Mouse (Mus musculus) Patski (cell line): ENCODE data around the gene Wnt3a. TPM values are rescaled to one million over a fixed set of nuclear protein-coding genes. Genes with fewer than 3 reads are reported as not detected.

Experiments used
- ATAC-seq: fragments of 100-300 bp; one replicate; pipeline ENCODE4 v1.8.0; 2021
- CTCF ChIA-PET: fragments of 350-600 bp; sonication (Branson Sonifier 250); formaldehyde crosslinking; loops from one replicate; lab custom pipeline; 2022; ENCODE audit warnings: inconsistent platforms; lab: Charles Lee
- POLR2A ChIA-PET: fragments of 350-600 bp; sonication (Branson Sonifier 250); formaldehyde crosslinking; loops from one replicate; lab custom pipeline; 2022; ENCODE audit warnings: antibody characterized with exemption, inconsistent platforms; lab: Charles Lee
- DNase-seq: peaks from one replicate; pipeline ENCODE4 v3.0.0-alpha.2; 2011; ENCODE audit warnings: low read depth, low spot score
- H3K27me3 ChIP-seq: fragments of 371-371 bp; one replicate; pipeline ENCODE4 v1.5.1; 2021
- CTCF ChIP-seq: fragments of 100-300 bp; IDR thresholded peaks from one replicate; pipeline ENCODE4 v1.5.1; 2021
- in situ Hi-C: fragments of 300-500 bp; cut with MboI; formaldehyde crosslinking; loops from 3 replicates; pipeline ENCODE4 v1.11.1; 2018; ENCODE audit warnings: low pct_unique_long_range_greater_than_20kb, mixed read lengths
- polyA plus RNA-seq: library from polyadenylated mRNA; unstranded; gene quantifications from one replicate; pipeline ENCODE4 v1.2.3, GENCODE M21; 2021

Wnt3a gene
- polyA plus RNA-seq, 1 experiment from 2014 or later: not detected

GRCm38 (mm10) chr11:59239796-59240195 is 50.8 kb downstream of the Wnt3a start:
- ATAC-seq (no peak), DNase-seq (no peak)
- in situ Hi-C loops: no loop called here
- H3K27me3 ChIP-seq: no peaks in the 10 kb centered on the region
- no peak for TF ChIP-seq CTCF
- ChIA-PET POLR2A (no interaction called here), CTCF (interaction anchor here (2.3 kb wide), 1 partner anchor 8 kb away, joined by 5 read pairs; no protein-coding TSS in a partner anchor)

GRCm38 (mm10) chr11:59239428-59239785 is 51.1 kb downstream of the Wnt3a start:
- no peaks in the 10 kb centered on the region for H3K27me3 ChIP-seq
- TF ChIP-seq CTCF: no peak
- no peak for ATAC-seq
- DNase-seq: no peak
- in situ Hi-C loops: no loop called here
- CTCF ChIA-PET: interaction anchor here (1.1 kb wide), 2 partner anchors 59 to 60 kb away, joined by 4 to 5 read pairs; no protein-coding TSS in a partner anchor
- POLR2A ChIA-PET: no interaction called here

GRCm38 (mm10) chr11:59238525-59239427 is 51.8 kb downstream of the Wnt3a start:
- DNase-seq (no peak), ATAC-seq (no peak)
- ChIA-PET POLR2A (no interaction called here), CTCF (interaction anchor here (1.1 kb wide), 2 partner anchors 59 to 61 kb away, joined by 4 to 5 read pairs; no protein-coding TSS in a partner anchor)
- H3K27me3 ChIP-seq: no peaks in the 10 kb centered on the region
- in situ Hi-C loops: no loop called here
- no peak for TF ChIP-seq CTCF

- DNase-seq (no peak), ATAC-seq (no peak)
- in situ Hi-C loops: loop anchor here (5.0 kb wide), 1 partner anchor 65 kb away; no protein-coding TSS in a partner anchor
- TF ChIP-seq CTCF: peak; percentile 45
- ChIA-PET POLR2A (no interaction called here), CTCF (interaction anchor here (1.6 to 2.3 kb wide), 2 partner anchors 8 to 65 kb away, joined by 5 to 10 read pairs; no protein-coding TSS in a partner anchor)
- H3K27me3 ChIP-seq: no peaks in the 10 kb centered on the region
These were observed 57.8 kb downstream of the Wnt3a start for GRCm38 (mm10) chr11:59232797-59233196.

GRCm38 (mm10) chr11:59230144-59230760 is 60.3 kb downstream of the Wnt3a start:
- in situ Hi-C loops: loop anchor here (5.0 kb wide), 1 partner anchor 67 kb away; no protein-coding TSS in a partner anchor
- ChIA-PET CTCF (interaction anchor here (1.7 kb wide), 1 partner anchor 67 kb away, joined by 9 read pairs; no protein-coding TSS in a partner anchor), POLR2A (no interaction called here)
- ATAC-seq (no peak), DNase-seq (no peak)
- peak; percentile 87 for TF ChIP-seq CTCF
- H3K27me3 ChIP-seq: no peaks in the 10 kb centered on the region

GRCm38 (mm10) chr11:59228122-59228953 is 62.2 kb downstream of the Wnt3a start, which contains the start of gene Arf1:
Arf1 (minus strand) TSS chr11:59228270.
- no peak for TF ChIP-seq CTCF
- ATAC-seq: peak; percentile 76
- peak; percentile 86 for DNase-seq
- ChIA-PET CTCF (no interaction called here), POLR2A (interaction anchor here (0.6 to 1.9 kb wide), 3 partner anchors 9 to 270 kb away, joined by 3 to 6 read pairs (median 3); no protein-coding TSS in a partner anchor)
- H3K27me3 ChIP-seq: no peaks in the 10 kb centered on the region
- in situ Hi-C loops: loop anchor here (5.0 kb wide), 1 partner anchor 244 kb away; the partner anchor contains the start of gene Zfp867

GRCm38 (mm10) chr11:59227604-59228121 is 62.9 kb downstream of the Wnt3a start:
- peak; percentile 13 for ATAC-seq
- ChIA-PET CTCF (no interaction called here), POLR2A (interaction anchor here (0.6 to 1.9 kb wide), 3 partner anchors 9 to 271 kb away, joined by 3 to 6 read pairs (median 5); no protein-coding TSS in a partner anchor)
- in situ Hi-C loops: loop anchor here (5.0 kb wide), 1 partner anchor 245 kb away; the partner anchor contains the start of gene Zfp867
- no peaks in the 10 kb centered on the region for H3K27me3 ChIP-seq
- no peak for TF ChIP-seq CTCF
- DNase-seq: no peak

- POLR2A ChIA-PET: interaction anchor here (0.6 to 0.8 kb wide), 4 partner anchors 20 to 272 kb away, joined by 3 to 5 read pairs (median 4); no protein-coding TSS in a partner anchor
- CTCF ChIA-PET: no interaction called here
- no peaks in the 10 kb centered on the region for H3K27me3 ChIP-seq
- DNase-seq: no peak
- no peak for TF ChIP-seq CTCF
- ATAC-seq: no peak
- in situ Hi-C loops: loop anchor here (5.0 kb wide), 1 partner anchor 245 kb away; the partner anchor contains the start of gene Zfp867
These were observed 63.6 kb downstream of the Wnt3a start for GRCm38 (mm10) chr11:59226787-59227603.
